Mouse (Mus musculus) stomach, postnatal 0 days (tissue): ENCODE data around the gene Caln1. TPM values are rescaled to one million over a fixed set of nuclear protein-coding genes. Genes with fewer than 3 reads are reported as not detected.

ENCODE experiments used
- ATAC-seq: fragments of 200-750 bp; cut with Nextera tagmentation; 2 replicates; pipeline ENCODE4 v1.8.0; 2017; ENCODE audit not compliant: low FRiP score, low TSS enrichment
- DNase-seq: peaks from one replicate; pipeline ENCODE4 v3.0.0-alpha.2; 2016; ENCODE audit warnings: low spot score
- H3K27ac ChIP-seq: fragments of 300-500 bp; sonication (generic); replicated peaks from 2 replicates; pipeline ENCODE4 v1.5.1; 2014; ENCODE audit warnings: mild to moderate bottlenecking, control low read depth
- H3K27me3 ChIP-seq: fragments of 300-500 bp; sonication (generic); 2 replicates; pipeline ENCODE4 v1.6.1; 2014; ENCODE audit warnings: low read length; ENCODE audit not compliant: control insufficient read depth, insufficient read depth
- H3K36me3 ChIP-seq: fragments of 300-500 bp; sonication (generic); 2 replicates; pipeline ENCODE4 v1.6.1; 2014; ENCODE audit warnings: low read length, mixed read lengths; ENCODE audit not compliant: control insufficient read depth, insufficient read depth
- H3K4me1 ChIP-seq: fragments of 300-500 bp; sonication (generic); replicated peaks from 2 replicates; pipeline ENCODE4 v1.6.1; 2014; ENCODE audit warnings: antibody characterized with exemption; ENCODE audit not compliant: control insufficient read depth, insufficient read depth
- H3K4me2 ChIP-seq: fragments of 300-500 bp; sonication (generic); replicated peaks from 2 replicates; pipeline ENCODE4 v1.6.1; 2014; ENCODE audit warnings: low read depth, mild to moderate bottlenecking, control low read depth, moderate library complexity
- H3K4me3 ChIP-seq: fragments of 300-500 bp; sonication (generic); 2 replicates; pipeline ENCODE4 v1.5.1; 2014; ENCODE audit warnings: low read depth, low read length, control low read depth
- H3K9ac ChIP-seq: fragments of 300-500 bp; sonication (generic); 2 replicates; pipeline ENCODE4 v1.6.1; 2014; ENCODE audit warnings: mild to moderate bottlenecking, low read length, control low read depth, mixed read lengths
- H3K9me3 ChIP-seq: fragments of 300-500 bp; sonication (generic); 2 replicates; pipeline ENCODE4 v1.6.1; 2016; ENCODE audit warnings: low read length; ENCODE audit not compliant: control insufficient read depth
- CTCF ChIP-seq: IDR thresholded peaks from 2 replicates; pipeline ENCODE4 v1.5.1; 2016; ENCODE audit warnings: antibody characterized with exemption, low read depth, mild to moderate bottlenecking, moderate library complexity
- EP300 ChIP-seq: optimal IDR thresholded peaks from 2 replicates; pipeline ENCODE3; 2016; ENCODE audit warnings: antibody characterized with exemption
- WGBS: fragments of 180-500 bp; shearing (Covaris S2); extraction: QIAGEN DNeasy Blood & Tissue Kit; methylation state at CpG from one replicate; pipeline ENCODE4 v1.1.7; 2014; 5-methylcytosine and 5-hydroxymethylcytosine counted together
- polyA plus RNA-seq: library from polyadenylated mRNA; unstranded; fragments of >200 nt; fragmentation: Nextera tagmentation; extraction: Ambion mirVana; gene quantifications from 2 replicates; pipeline ENCODE4 v1.2.1, GENCODE M21; 2015

Gene Caln1
- polyA plus RNA-seq, 1 experiment from 2014 or later = 0.11 TPM

DNA sequence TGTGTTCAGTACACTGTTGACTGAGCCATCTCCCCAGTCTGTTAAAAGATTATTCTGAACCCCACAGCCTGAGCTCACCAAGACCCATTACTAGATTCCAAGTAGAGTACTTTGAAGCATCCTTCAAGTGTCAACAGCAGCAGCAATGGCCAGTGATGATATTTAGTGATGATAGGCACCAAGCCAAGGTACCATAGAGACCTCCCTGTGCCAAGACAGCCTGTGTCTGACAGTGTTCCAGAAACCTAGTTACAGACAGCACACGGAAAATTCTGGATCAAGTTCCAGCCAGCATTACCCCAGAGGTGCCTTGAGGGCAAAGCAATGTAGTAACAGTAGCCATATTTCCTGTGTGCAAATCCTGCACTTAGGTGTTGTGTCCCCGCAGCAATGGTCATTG, 208.3 kb downstream of the Caln1 start:
- Histone ChIP-seq H3K9me3 (no peaks in the 10 kb centered on the region), H3K9ac (no peak overlapping the region), H3K27ac (no peak overlapping the region), H3K36me3 (no peaks in the 10 kb centered on the region), H3K4me2 (no peak overlapping the region), H3K4me1 (no peaks in the 10 kb centered on the region), H3K4me3 (no peak overlapping the region), H3K27me3 (no peaks in the 10 kb centered on the region)
- 74% methylated on average over 2 of the region's 2 CpGs for WGBS
- TF ChIP-seq CTCF (no peak), EP300 (no peak)
- ATAC-seq (no peak), DNase-seq (no peak)

DNA sequence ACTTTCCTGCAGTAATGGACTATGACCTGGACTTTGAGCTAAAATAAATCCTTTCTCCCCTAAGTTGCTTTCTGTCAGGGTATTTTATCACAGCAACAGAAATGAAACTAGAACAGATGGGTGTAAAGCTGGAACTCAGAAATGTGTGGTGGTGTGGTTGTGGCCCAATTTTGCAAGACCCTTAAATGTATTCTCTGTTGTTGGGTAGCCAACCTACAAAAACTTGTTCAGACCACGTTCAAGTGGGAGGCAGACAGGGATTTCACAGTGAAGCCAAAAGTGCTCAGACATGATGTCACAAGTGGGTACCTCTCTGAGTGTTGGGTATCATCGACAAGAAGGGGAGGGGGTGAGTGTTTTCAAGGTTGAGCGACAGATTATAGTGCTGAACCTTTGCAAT, 214.8 kb downstream of the Caln1 start:
- 77% methylated on average over 3 of the region's 3 CpGs for WGBS
- H3K36me3 ChIP-seq = no peaks in the 10 kb centered on the region
- H3K9ac ChIP-seq = no peak overlapping the region
- H3K27ac ChIP-seq = no peak overlapping the region
- ATAC-seq (no peak), DNase-seq (no peak)
- no peaks in the 10 kb centered on the region for H3K4me1 ChIP-seq
- no peaks in the 10 kb centered on the region for H3K27me3 ChIP-seq
- no peak for TF ChIP-seq EP300
- no peak overlapping the region for H3K4me2 ChIP-seq
- H3K4me3 ChIP-seq = no peak overlapping the region
- no peaks in the 10 kb centered on the region for H3K9me3 ChIP-seq

DNA sequence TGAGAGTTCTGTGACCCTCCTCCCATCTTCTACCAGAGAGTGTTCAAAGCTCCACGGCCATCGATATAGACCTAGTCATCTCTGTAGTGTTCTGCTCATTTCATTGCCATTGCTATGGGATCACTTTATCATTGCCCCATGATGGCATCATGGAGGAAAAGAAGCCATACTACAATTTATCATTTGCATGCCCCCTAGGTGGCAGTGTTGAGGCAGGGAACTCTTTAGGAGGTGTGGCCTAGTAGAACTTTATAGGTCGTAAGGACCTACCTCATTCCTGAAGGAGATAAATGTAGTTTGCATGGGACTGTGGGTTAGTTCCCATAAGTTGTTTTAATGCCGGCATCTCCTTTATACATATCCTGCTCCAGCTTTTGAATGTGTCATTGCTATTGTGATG, 217.0 kb downstream of the Caln1 start:
- Histone ChIP-seq H3K27ac (no peak overlapping the region), H3K27me3 (no peaks in the 10 kb centered on the region), H3K4me3 (no peak overlapping the region), H3K9ac (no peak overlapping the region), H3K9me3 (no peaks in the 10 kb centered on the region), H3K4me1 (no peaks in the 10 kb centered on the region), H3K36me3 (no peaks in the 10 kb centered on the region), H3K4me2 (no peak overlapping the region)
- no peak for DNase-seq
- no peak for ATAC-seq
- WGBS = 93% methylated on average over 4 of the region's 4 CpGs
- TF ChIP-seq CTCF (peak; percentile 39), EP300 (no peak)

DNA sequence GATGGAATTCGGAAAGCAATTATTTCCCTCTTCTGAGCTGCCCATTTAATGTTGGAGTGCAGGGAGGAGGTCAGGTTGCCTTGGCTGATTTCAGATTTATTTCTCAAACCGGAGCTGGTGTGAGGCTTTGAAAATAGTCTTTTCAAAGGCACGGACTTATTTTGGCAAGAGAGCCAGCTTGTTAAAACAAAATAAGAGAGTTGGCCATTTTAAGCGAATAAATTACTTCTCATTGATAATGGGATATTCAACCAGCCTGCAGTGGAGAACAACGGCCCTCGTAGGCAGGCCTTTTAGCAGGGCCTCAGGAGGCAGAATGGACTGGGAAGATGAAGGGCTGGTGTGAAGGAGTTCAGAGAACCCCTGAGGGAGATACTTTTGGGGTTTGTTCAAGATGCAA, 227.3 kb downstream of the Caln1 start:
- Histone ChIP-seq H3K4me2 (no peak overlapping the region), H3K9me3 (no peaks in the 10 kb centered on the region), H3K4me1 (no peaks in the 10 kb centered on the region), H3K36me3 (no peaks in the 10 kb centered on the region), H3K27ac (no peak overlapping the region), H3K4me3 (no peak overlapping the region), H3K27me3 (no peaks in the 10 kb centered on the region), H3K9ac (no peak overlapping the region)
- no peak for TF ChIP-seq EP300
- no peak for TF ChIP-seq CTCF
- DNase-seq = no peak
- 79% methylated on average over 6 of the region's 6 CpGs for WGBS
- no peak for ATAC-seq

DNA sequence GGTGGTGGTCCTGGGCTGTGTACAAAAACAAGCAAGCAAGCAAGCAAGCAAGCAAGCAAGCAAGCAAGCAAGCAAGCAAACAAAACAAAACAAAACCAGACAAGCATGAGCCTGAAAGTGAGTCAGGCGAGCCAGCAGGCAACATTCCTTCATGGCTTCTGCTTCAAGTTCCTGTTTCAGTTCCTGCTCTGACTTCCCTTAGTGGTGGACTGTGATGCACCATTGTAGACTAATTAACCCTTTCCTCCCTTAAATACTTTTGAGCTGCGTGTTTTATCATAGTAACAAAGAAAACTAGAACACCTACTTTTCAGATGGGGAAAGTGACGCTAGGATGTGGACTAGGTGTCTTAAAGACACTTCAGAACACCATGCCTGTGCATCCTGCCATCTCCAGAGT, 244.4 kb downstream of the Caln1 start:
- Histone ChIP-seq H3K27me3 (no peaks in the 10 kb centered on the region), H3K4me1 (no peaks in the 10 kb centered on the region), H3K9ac (no peak overlapping the region), H3K4me2 (no peak overlapping the region), H3K27ac (no peak overlapping the region), H3K9me3 (no peaks in the 10 kb centered on the region), H3K36me3 (no peaks in the 10 kb centered on the region), H3K4me3 (no peak overlapping the region)
- ATAC-seq (no peak), DNase-seq (no peak)
- 84% methylated on average over 3 of the region's 3 CpGs for WGBS
- no peak for TF ChIP-seq EP300
- TF ChIP-seq CTCF = no peak

DNA sequence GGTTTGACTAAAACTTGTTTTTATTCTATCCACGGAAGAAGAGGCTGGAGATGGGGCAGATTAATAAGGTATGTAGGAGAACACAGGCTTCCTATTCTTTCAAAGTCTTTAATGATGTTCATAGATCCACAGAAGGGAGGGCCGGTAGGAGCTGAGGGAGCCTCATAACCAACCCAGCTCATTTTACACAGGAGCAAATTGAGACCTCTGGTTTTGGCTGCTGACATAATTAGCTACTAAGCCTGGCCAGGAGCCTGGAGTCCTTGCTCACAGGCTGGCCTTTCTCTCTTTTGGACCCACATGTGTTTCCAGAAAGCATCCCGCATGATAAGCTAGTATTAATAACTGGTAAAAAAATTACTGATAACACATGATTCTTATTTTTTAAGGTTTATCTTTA, 245.0 kb downstream of the Caln1 start:
- no peak overlapping the region for H3K9ac ChIP-seq
- H3K9me3 ChIP-seq = no peaks in the 10 kb centered on the region
- ATAC-seq = no peak
- H3K27me3 ChIP-seq = no peaks in the 10 kb centered on the region
- no peak overlapping the region for H3K4me2 ChIP-seq
- no peak for DNase-seq
- 77% methylated on average over 3 of the region's 3 CpGs for WGBS
- no peaks in the 10 kb centered on the region for H3K36me3 ChIP-seq
- no peaks in the 10 kb centered on the region for H3K4me1 ChIP-seq
- H3K4me3 ChIP-seq = no peak overlapping the region
- no peak overlapping the region for H3K27ac ChIP-seq
- TF ChIP-seq EP300 (no peak), CTCF (no peak)

DNA sequence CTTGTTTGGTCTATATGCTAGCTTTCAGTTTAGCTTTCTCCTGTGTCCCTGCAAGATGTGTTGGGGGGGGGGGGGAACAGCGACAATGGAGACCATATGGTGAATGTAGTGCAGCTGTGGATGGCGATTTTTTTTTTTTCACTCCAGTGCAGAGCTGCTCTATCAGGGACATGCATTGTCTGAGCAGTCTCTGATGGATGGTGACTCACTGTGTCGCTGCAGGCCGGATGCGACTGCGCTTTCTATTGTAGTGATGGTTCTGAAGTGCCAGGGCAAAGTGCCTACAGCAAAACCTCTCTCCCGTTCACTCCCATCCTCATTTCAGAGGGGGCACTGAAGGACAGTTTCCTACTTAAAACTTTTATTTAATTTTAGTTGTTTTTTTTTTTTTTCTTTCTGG, 250.8 kb downstream of the Caln1 start:
- Histone ChIP-seq H3K36me3 (no peaks in the 10 kb centered on the region), H3K9me3 (no peaks in the 10 kb centered on the region), H3K4me3 (no peak overlapping the region), H3K9ac (no peak overlapping the region), H3K27me3 (no peaks in the 10 kb centered on the region), H3K4me2 (no peak overlapping the region), H3K4me1 (no peaks in the 10 kb centered on the region), H3K27ac (no peak overlapping the region)
- WGBS = 68% methylated on average over 7 of the region's 7 CpGs
- no peak for ATAC-seq
- TF ChIP-seq EP300 (no peak), CTCF (no peak)
- no peak for DNase-seq
